Mouse (Mus musculus): ENCODE measurements around the gene Gm5868. TPM values are rescaled to one million over a fixed set of nuclear protein-coding genes. Genes with fewer than 3 reads are reported as not detected.

The Gm5868 gene
- 0.56 and 0.81 TPM in 2 replicates for polyA plus RNA-seq (2014; fragmentation: Nextera tagmentation; extraction: Ambion mirVana)

DNA sequence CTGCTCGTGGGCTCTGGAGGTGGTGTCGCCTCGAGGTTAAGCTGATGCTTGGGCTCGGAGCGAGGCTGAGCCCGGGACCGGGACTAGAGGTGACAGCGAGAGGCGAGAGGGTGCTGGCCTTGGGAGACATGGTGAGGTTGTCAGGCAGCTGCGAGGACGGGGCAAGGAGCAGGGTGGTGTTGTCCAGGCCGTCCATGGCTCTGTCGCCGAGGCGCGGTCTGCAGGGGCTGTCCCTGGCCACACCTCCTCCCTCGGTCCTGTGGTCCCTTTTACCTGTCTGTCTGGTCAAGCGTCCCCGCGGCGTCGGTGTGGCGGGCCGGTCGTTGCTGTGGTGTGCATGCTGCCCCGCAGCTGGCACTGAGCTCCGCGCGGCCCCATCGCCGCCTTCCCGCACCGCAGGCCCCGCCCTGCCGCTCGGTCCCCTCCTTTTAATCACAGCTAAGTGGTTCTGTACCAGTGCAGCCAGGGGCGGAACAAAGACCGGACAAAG is at the start of gene Gm5868:
Gm5868 (minus strand) TSS at position 360 of the 490 bp plus-strand sequence.
- H3K4me3 ChIP-seq (ENCODE audit: low read depth, low read length): peak within 1 kb of the TSS; percentile 37
- H3K27ac ChIP-seq (replicated peaks; ENCODE audit: low read depth, low read length): no peak within 1 kb of the TSS
- no peaks in the 10 kb centered on the region for H3K36me3 ChIP-seq (ENCODE audit: control insufficient read depth, insufficient read depth, low read length)
- ATAC-seq (ENCODE audit: low read depth) (peak; percentile 57; the same call in 1 of the 2 replicates), DNase-seq (ENCODE audit: low spot score) (no peak)
- no peaks in the 10 kb centered on the region for H3K9me3 ChIP-seq (ENCODE audit: control insufficient read depth, low read length)
- H3K9ac ChIP-seq (ENCODE audit: low read depth, low read length): no peak within 1 kb of the TSS
- H3K4me2 ChIP-seq (ENCODE audit: low read depth, low read length): peak within 1 kb of the TSS; percentile 68
- WGBS: 3% methylated on average over 12 of the region's 38 CpGs
- H3K4me1 ChIP-seq (ENCODE audit: control insufficient read depth, insufficient read depth, low read length): no peaks in the 10 kb centered on the region
- H3K27me3 ChIP-seq (replicated peaks; ENCODE audit: control insufficient read depth, insufficient read depth, low read length): peaks cover 4% of the 10 kb centered on the region; the same call in 1 of the 2 replicates

- no peak overlapping the region for H3K27ac ChIP-seq (replicated peaks; ENCODE audit: low read depth, low read length)
- no peak overlapping the region for H3K4me3 ChIP-seq (ENCODE audit: low read depth, low read length)
- H3K9ac ChIP-seq (ENCODE audit: low read depth, low read length): no peak overlapping the region
- H3K4me2 ChIP-seq (ENCODE audit: low read depth, low read length): no peak overlapping the region
- H3K4me1 ChIP-seq (ENCODE audit: control insufficient read depth, insufficient read depth, low read length): no peaks in the 10 kb centered on the region
- no peaks in the 10 kb centered on the region for H3K27me3 ChIP-seq (replicated peaks; ENCODE audit: control insufficient read depth, insufficient read depth, low read length)
- ATAC-seq (ENCODE audit: low read depth): no peak
- WGBS: 80% methylated on average over 3 of the region's 3 CpGs
- H3K9me3 ChIP-seq (ENCODE audit: control insufficient read depth, low read length): no peaks in the 10 kb centered on the region
- no peaks in the 10 kb centered on the region for H3K36me3 ChIP-seq (ENCODE audit: control insufficient read depth, insufficient read depth, low read length)
- DNase-seq (ENCODE audit: low spot score): no peak
These were observed 49.2 kb upstream of the Gm5868 start for GRCm38 (mm10) chr5:72636576-72636975.

GRCm38 (mm10) chr5:72636122-72636521 is 48.8 kb upstream of the Gm5868 start:
- no peak overlapping the region for H3K4me3 ChIP-seq (ENCODE audit: low read depth, low read length)
- DNase-seq (ENCODE audit: low spot score) (no peak), ATAC-seq (ENCODE audit: low read depth) (no peak)
- H3K4me2 ChIP-seq (ENCODE audit: low read depth, low read length): no peak overlapping the region
- H3K27me3 ChIP-seq (replicated peaks; ENCODE audit: control insufficient read depth, insufficient read depth, low read length): no peaks in the 10 kb centered on the region
- H3K36me3 ChIP-seq (ENCODE audit: control insufficient read depth, insufficient read depth, low read length): no peaks in the 10 kb centered on the region
- H3K9me3 ChIP-seq (ENCODE audit: control insufficient read depth, low read length): no peaks in the 10 kb centered on the region
- WGBS: 63% methylated on average over 3 of the region's 3 CpGs
- H3K4me1 ChIP-seq (ENCODE audit: control insufficient read depth, insufficient read depth, low read length): no peaks in the 10 kb centered on the region
- no peak overlapping the region for H3K27ac ChIP-seq (replicated peaks; ENCODE audit: low read depth, low read length)
- no peak overlapping the region for H3K9ac ChIP-seq (ENCODE audit: low read depth, low read length)

- ATAC-seq (ENCODE audit: low read depth): no peak
- no peaks in the 10 kb centered on the region for H3K27me3 ChIP-seq (replicated peaks; ENCODE audit: control insufficient read depth, insufficient read depth, low read length)
These were observed 47.5 kb upstream of the Gm5868 start for GRCm38 (mm10) chr5:72634791-72635271.

DNA sequence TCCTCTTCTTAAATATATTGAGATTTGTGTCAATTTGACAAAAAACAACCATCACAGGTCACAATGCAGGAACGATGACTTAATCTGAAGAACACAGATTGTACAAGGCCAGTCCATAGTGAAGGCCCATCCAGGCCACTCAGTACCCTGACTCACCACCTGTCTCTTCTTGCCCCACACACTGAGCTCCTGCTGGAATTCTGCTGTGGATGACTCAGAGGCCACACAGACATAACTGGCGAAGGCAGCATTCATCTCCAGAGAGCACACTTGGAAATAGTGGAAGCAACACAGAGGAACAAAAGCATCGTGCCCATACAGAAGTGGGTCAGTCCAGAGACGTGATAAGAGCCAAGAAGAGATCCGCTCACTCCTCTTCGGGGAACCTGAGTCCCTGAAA is 42.7 kb upstream of the Gm5868 start:
- Histone ChIP-seq H3K27me3 (replicated peaks; ENCODE audit: control insufficient read depth, insufficient read depth, low read length) (no peaks in the 10 kb centered on the region), H3K4me3 (ENCODE audit: low read depth, low read length) (no peak overlapping the region), H3K9me3 (ENCODE audit: control insufficient read depth, low read length) (no peaks in the 10 kb centered on the region), H3K36me3 (ENCODE audit: control insufficient read depth, insufficient read depth, low read length) (no peaks in the 10 kb centered on the region), H3K4me2 (ENCODE audit: low read depth, low read length) (no peak overlapping the region), H3K9ac (ENCODE audit: low read depth, low read length) (no peak overlapping the region), H3K27ac (replicated peaks; ENCODE audit: low read depth, low read length) (no peak overlapping the region), H3K4me1 (ENCODE audit: control insufficient read depth, insufficient read depth, low read length) (no peaks in the 10 kb centered on the region)
- DNase-seq (ENCODE audit: low spot score) (no peak), ATAC-seq (ENCODE audit: low read depth) (no peak)
- WGBS: 86% methylated on average over 6 of the region's 6 CpGs

More at GRCm38 (mm10) chr5:72634791-72635271, 47.5 kb upstream of the Gm5868 start:
- H3K27ac ChIP-seq (replicated peaks; ENCODE audit: low read depth, low read length): no peak overlapping the region
- H3K4me1 ChIP-seq (ENCODE audit: control insufficient read depth, insufficient read depth, low read length): no peaks in the 10 kb centered on the region
- DNase-seq (ENCODE audit: low spot score): no peak
- no peaks in the 10 kb centered on the region for H3K36me3 ChIP-seq (ENCODE audit: control insufficient read depth, insufficient read depth, low read length)
- H3K4me2 ChIP-seq (ENCODE audit: low read depth, low read length): no peak overlapping the region
- no peak overlapping the region for H3K9ac ChIP-seq (ENCODE audit: low read depth, low read length)
- WGBS: 82% methylated on average over 9 of the region's 9 CpGs
- no peak overlapping the region for H3K4me3 ChIP-seq (ENCODE audit: low read depth, low read length)
- no peaks in the 10 kb centered on the region for H3K9me3 ChIP-seq (ENCODE audit: control insufficient read depth, low read length)

GRCm38 (mm10) chr5:72621022-72621421 is 33.7 kb upstream of the Gm5868 start:
- Histone ChIP-seq H3K27me3 (replicated peaks; ENCODE audit: control insufficient read depth, insufficient read depth, low read length) (no peaks in the 10 kb centered on the region), H3K4me3 (ENCODE audit: low read depth, low read length) (no peak overlapping the region), H3K4me1 (ENCODE audit: control insufficient read depth, insufficient read depth, low read length) (no peaks in the 10 kb centered on the region), H3K36me3 (ENCODE audit: control insufficient read depth, insufficient read depth, low read length) (no peaks in the 10 kb centered on the region), H3K27ac (replicated peaks; ENCODE audit: low read depth, low read length) (no peak overlapping the region), H3K9ac (ENCODE audit: low read depth, low read length) (no peak overlapping the region), H3K4me2 (ENCODE audit: low read depth, low read length) (no peak overlapping the region), H3K9me3 (ENCODE audit: control insufficient read depth, low read length) (no peaks in the 10 kb centered on the region)
- DNase-seq (ENCODE audit: low spot score) (no peak), ATAC-seq (ENCODE audit: low read depth) (no peak)
- WGBS: 90% methylated on average over 1 of the region's 1 CpGs

DNA sequence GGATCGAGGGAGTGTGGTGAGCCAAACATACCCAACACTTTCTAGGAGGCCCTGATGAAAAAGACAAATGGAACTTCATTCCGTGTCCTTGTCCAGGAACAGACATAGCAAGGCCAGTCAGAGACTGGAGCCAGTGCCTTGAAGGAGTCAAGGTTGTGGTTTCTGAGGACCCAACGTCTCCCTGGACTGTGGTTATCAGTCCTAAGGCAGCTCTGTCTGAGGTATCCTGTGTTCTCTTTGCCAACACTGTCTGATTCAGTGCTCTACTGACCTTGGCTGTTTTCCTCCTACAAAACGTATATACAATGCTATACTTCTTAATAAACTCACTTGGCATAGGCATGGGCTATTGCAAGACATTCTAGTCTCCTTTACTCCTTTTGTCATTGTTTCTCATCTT is 30.1 kb upstream of the Gm5868 start:
- no peak overlapping the region for H3K4me2 ChIP-seq (ENCODE audit: low read depth, low read length)
- no peak overlapping the region for H3K9ac ChIP-seq (ENCODE audit: low read depth, low read length)
- H3K36me3 ChIP-seq (ENCODE audit: control insufficient read depth, insufficient read depth, low read length): no peaks in the 10 kb centered on the region
- no peaks in the 10 kb centered on the region for H3K4me1 ChIP-seq (ENCODE audit: control insufficient read depth, insufficient read depth, low read length)
- 77% methylated on average over 4 of the region's 4 CpGs for WGBS
- no peaks in the 10 kb centered on the region for H3K27me3 ChIP-seq (replicated peaks; ENCODE audit: control insufficient read depth, insufficient read depth, low read length)
- DNase-seq (ENCODE audit: low spot score): no peak
- ATAC-seq (ENCODE audit: low read depth): no peak
- no peaks in the 10 kb centered on the region for H3K9me3 ChIP-seq (ENCODE audit: control insufficient read depth, low read length)
- no peak overlapping the region for H3K4me3 ChIP-seq (ENCODE audit: low read depth, low read length)
- H3K27ac ChIP-seq (replicated peaks; ENCODE audit: low read depth, low read length): no peak overlapping the region

GRCm38 (mm10) chr5:72603138-72603537 is 15.8 kb upstream of the Gm5868 start:
- H3K27ac ChIP-seq (replicated peaks; ENCODE audit: low read depth, low read length): no peak overlapping the region
- no peaks in the 10 kb centered on the region for H3K27me3 ChIP-seq (replicated peaks; ENCODE audit: control insufficient read depth, insufficient read depth, low read length)
- no peak overlapping the region for H3K4me2 ChIP-seq (ENCODE audit: low read depth, low read length)
- DNase-seq (ENCODE audit: low spot score): no peak
- H3K4me1 ChIP-seq (ENCODE audit: control insufficient read depth, insufficient read depth, low read length): no peaks in the 10 kb centered on the region
- H3K36me3 ChIP-seq (ENCODE audit: control insufficient read depth, insufficient read depth, low read length): no peaks in the 10 kb centered on the region
- WGBS: 93% methylated on average over 4 of the region's 4 CpGs
- no peak for ATAC-seq (ENCODE audit: low read depth)
- H3K4me3 ChIP-seq (ENCODE audit: low read depth, low read length): no peak overlapping the region
- H3K9ac ChIP-seq (ENCODE audit: low read depth, low read length): no peak overlapping the region
- H3K9me3 ChIP-seq (ENCODE audit: control insufficient read depth, low read length): no peaks in the 10 kb centered on the region

GRCm38 (mm10) chr5:72601006-72601405 is 13.7 kb upstream of the Gm5868 start:
- Histone ChIP-seq H3K27ac (replicated peaks; ENCODE audit: low read depth, low read length) (no peak overlapping the region), H3K9ac (ENCODE audit: low read depth, low read length) (no peak overlapping the region), H3K4me1 (ENCODE audit: control insufficient read depth, insufficient read depth, low read length) (no peaks in the 10 kb centered on the region), H3K36me3 (ENCODE audit: control insufficient read depth, insufficient read depth, low read length) (no peaks in the 10 kb centered on the region), H3K27me3 (replicated peaks; ENCODE audit: control insufficient read depth, insufficient read depth, low read length) (no peaks in the 10 kb centered on the region), H3K4me2 (ENCODE audit: low read depth, low read length) (no peak overlapping the region), H3K9me3 (ENCODE audit: control insufficient read depth, low read length) (no peaks in the 10 kb centered on the region), H3K4me3 (ENCODE audit: low read depth, low read length) (no peak overlapping the region)
- WGBS: 15% methylated on average over 5 of the region's 5 CpGs
- ATAC-seq (ENCODE audit: low read depth): peak; percentile 62; the same call in 1 of the 2 replicates
- peak; percentile 59 for DNase-seq (ENCODE audit: low spot score)

Data from embryonic facial prominence, embryonic 14.5 days (tissue).